Mouse (Mus musculus): ENCODE results near the gene Gtf2a1. TPM values are rescaled to one million over a fixed set of nuclear protein-coding genes. Genes with fewer than 3 reads are reported as not detected.
"Not testable (repeated sequence)": the region's sequence is repeated elsewhere in the genome, so short reads cannot be mapped to it uniquely, and the experiment has no call there.

Gtf2a1 gene
- total RNA-seq (2021) = 10 to 100 TPM; 42.1 to 50.1 TPM
- long read RNA-seq, partial matches to known transcripts = 4 of 4 reads
- long read RNA-seq, other reads (novel, unspliced or antisense) = 0 of 4 reads

DNA sequence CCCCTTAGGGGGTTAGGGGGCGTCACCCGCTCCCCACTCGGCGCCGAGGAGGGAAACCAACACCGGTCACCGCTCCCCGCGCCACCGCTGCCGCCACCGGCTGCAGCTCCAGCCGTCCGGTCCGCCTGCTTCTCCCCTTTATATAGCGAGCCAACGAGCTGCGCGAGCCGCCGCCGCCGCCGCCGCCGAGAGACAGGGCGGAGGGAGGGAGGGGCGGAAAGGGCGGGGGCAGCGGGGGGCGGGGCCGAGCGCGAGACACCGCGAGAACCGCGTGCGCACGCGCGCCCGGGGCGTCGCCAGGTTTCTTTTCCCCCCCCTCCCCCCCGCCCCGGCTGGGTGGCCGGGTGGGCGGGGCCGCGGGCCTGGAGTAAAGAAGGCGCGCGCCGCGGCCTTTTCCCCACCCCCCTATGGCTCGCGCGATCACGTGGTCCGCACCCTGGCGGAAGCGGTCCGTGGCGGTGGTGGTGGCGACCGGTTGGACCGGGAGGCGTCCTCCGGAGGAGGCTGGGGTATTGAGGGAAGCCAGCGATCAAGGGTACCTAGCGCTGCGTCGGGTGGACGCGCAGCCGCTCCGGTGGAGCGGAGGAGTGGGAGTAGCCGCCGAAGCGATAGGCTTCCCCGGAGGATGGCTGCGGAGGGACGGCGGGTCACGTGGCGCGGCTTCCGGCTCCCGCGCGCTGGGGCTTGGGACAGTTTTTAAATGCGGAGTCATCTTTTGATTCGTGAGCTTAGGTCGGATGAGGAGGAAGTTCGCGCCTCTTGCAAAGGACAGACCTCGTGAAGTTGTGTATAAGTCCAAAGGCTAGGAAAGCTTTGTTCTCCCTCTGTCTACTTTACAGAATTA lies at the start of gene Gtf2a1:
Gene Gtf2a1 (minus strand): TSS at position 641 of the 844 bp plus-strand sequence.
- DNase-seq (ENCODE audit: low spot score in 2 of 2) = peak; percentile 94 to 96

DNA sequence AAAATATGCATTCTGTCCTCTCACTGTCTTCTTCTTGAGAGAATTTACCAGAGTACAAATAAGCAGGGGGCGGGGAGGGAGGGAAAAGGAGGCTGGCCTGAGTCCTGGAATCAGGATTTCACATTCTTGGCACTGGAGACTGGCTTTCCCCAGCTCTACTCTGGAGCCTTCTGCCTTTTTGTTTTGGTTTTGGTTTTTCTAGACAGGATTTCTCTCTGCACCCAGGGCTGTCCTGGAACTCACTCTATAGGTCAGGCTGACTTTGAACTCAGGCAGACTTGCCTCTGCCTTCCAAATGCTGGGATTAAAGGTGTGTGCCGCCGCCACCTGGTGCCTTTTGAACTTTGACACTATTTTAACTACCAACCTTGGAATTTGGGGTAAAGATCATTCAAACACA lies 48.1 kb upstream of the Gtf2a1 start:
- DNase-seq (ENCODE audit: low spot score in 2 of 2) = no peak

DNA sequence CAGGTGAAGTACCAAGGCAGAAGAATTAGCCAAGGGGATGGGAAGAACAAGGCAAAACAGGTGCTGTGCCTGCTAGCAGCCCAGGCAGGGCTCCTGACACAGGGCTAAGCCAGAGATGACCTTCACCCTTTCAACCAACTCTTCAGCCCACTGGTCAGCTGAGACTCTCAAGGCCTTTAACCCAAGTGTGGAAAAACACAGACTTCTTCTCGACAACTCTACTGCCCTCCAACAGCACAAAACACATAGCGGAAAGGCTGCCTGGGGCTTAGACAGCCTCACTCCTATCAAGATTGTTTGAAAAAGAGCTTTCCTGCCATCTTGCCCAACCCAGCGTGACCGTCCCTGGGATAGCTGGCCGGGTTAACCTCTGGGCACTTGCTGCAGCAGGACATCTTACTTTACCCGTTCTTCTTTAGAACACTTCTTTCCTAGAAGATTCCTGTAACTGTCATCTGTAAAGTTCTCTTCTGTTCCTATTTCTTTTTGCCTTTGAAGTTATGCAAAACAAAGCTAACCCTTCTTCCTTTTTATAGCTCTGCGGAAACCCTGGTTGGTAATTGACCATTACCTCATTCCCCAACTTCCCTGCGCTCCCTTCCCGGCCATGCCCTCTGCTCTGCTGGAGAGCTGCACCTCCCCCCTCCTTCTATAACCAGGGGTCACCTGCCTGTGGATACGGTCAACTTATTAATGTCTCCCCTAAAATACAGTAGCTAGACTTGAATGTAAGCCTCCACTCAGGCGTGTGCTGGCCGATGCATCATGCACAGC lies 47.0 kb upstream of the Gtf2a1 start:
- no peak for DNase-seq (ENCODE audit: low spot score in 2 of 2)

DNA sequence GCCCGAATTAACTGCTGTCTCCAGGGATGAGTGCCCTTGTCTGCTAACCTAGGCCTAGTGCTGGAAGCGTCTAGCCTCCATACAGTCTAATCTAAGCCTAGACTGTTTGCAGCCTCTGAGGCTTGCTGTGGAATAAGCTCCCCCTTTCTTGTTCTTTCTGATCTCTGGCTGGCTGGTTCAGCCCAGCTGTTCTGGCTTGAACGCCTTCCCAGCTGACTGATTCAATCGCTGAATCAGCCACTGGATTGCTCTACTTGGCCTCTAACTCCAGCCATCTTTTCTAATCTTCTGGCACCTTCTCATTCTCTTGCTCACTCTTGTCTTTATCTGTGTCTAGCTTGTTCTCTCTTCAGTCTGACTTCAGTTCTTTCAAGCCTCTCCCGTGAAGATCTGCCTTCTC lies 36.2 kb upstream of the Gtf2a1 start:
- no peak for DNase-seq (ENCODE audit: low spot score in 2 of 2)

DNA sequence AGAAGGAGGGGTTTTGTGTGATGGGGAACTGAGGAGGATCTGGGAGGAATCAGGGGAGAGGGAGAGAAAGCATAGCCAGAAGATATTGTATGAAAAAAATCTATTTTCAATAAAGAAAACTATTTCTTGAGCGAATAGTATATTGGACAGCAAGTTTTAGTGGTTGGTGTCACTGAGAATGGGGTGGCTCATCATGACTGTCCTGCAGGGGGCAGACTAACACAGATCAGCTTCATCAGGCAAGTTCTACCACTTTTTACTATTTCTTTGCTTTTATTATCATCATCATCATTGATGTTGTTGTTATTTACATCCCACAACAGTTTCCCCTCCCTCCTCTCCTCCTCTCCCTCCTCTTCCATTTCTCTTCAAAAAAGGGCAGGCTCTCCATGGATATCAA lies 34.7 kb upstream of the Gtf2a1 start:
- peak; percentile 34 to 53 for DNase-seq (ENCODE audit: low spot score in 2 of 2)

DNA sequence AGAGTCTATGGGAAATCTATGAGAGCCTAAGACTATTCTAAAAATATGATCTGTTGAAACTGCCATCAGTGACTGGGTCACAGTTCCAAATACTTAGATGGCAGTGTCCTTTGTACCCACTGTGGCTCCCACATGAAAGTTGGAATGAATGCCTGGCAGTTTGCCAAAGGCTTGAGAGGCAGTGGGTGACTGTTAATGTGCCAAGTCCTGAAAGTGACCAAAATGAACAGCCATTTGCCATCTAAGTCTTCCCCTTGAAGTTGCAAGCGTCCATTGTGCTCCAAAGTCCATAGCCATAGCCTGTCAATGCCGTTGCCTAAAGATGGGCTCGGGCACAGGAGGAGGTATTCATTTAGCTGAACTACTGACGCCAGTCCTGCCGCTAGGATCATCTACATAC lies 19.1 kb upstream of the Gtf2a1 start:
- DNase-seq (ENCODE audit: low spot score in 2 of 2) = peak; percentile 32 to 38

DNA sequence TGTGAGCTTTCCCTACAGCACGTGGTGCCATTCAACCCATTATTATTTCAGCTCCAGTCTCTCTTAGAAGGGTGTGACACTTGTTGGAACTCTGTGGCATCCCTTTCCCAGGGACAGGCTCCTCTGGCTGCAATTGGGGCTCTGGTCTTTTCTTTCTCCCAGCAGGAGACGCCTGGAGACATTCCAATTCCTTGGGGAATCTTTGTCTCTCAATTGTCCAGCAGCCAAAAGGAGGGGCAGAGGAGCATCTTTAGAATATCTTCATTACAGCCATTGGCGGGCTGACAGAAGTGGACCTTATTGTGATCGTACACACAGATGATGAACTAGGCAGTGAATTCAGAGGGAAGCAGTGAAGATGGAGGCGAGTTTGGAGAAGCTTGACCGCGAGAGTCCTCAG lies 17.4 kb upstream of the Gtf2a1 start:
- DNase-seq (ENCODE audit: low spot score in 2 of 2) = no peak

DNA sequence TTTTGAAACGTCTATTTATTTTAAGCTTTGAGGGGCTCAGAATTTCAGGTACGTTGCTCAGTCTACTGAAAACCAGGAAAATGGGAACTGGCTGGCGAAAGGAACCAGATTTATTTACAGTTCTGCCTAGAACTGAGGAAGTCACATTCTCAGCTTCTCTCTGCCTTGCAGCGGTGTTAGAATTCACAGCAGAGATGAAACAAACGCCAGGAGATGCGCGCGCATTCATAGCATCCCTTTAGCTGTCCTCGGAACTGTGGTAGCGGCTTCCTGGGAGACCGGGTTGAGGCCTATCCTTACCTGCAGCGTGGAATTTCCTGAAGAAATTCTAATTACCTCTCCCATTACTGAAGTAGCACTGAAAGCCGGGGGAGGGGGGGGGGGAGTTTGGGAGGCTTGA lies 16.4 kb upstream of the Gtf2a1 start:
- DNase-seq (ENCODE audit: low spot score in 2 of 2) = no peak

DNA sequence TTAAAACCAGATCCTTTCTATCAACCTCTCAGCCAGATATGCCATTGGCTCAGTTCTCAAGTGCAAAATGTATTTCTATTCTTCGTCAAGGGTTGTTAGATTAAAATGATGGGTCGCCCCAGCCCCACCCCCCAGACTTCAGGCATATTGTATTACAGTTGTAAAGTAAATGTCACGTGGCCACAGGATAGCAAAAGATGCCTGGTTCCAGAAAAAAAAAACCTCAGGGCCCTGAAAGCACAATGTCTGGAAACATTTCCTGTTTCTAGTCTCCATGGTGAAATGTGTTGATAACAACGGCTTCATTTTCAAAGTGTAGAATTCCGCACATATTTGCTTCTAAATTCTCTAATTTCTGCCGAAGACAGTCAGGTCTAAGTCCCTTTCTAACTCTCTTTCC lies 14.3 kb upstream of the Gtf2a1 start:
- DNase-seq (ENCODE audit: low spot score in 2 of 2) = no peak

DNA sequence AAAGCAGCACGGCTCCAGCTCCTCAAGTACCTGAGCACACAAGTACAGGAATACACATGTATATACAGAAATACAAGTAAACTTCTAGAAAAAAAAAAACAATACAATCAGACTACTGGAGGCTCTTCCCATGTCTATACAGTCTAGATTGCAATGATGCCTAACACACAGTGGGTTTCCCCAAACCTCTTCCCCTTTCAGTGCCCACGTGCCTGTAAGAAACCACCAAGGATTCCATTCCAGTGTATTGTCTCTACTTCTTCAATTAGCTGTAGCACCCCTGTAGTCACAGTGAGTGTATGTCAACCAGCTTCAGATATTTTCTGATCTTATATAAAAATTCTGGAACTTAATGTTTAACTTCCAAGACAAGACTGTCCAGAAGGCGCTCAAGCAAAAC lies 1.8 kb upstream of the Gtf2a1 start:
- no peak for DNase-seq (ENCODE audit: low spot score in 2 of 2)

DNA sequence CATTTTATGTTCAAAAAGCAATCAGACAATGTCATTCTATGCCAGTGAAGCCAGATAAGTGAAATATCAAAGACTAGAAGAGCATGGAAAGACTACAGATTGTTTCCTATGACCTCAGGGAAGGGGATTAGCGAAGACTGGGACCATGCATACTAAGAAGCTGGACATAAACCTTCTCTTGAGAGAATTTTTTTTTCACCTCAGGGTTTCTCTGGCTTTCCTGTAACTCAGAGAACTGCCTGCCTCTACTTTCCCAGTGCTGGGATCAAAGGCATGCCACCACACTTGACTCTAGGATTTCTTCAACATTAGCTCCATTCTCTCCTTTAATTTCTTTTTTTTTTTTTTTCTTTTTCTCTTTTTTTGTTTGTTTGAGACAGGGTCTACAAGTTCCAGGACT lies 904 bp upstream of the Gtf2a1 start:
- no peak for DNase-seq (ENCODE audit: low spot score in 2 of 2)

DNA sequence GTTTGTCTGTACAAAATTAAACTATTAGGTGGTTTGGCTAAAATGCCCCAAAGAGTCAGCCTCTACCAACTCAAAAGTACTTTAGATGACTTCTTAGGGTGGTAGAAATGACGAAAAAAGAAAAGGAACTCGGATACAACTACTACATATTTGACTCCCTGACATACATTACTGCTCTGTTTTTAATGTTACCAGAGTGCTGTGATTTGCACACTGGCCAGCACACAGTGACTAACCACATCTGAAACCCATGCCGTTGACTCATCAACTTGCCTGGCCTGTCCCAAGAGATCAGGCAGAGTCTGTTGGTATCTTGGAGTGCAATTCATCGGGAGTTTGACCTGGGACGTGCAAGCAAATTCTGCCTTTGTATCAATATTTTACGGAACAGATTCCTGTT lies 429 bp upstream of the Gtf2a1 start:
- DNase-seq (ENCODE audit: low spot score in 2 of 2) = no peak

DNA sequence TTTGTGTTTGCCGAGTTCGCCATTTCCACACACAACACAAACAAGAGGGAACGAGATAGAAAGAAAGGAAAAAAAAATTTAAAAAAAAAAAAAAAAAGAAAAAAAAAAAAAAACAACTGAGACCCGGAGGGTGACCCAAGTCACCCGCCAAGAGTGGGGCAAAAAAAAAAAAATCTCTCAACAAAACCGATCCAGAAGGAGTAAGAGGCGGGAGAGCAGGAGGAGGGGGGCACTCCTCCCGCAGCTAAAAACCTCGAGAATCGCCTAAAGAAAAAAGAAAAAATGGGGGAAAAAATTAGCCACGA lies 793 bp downstream of the Gtf2a1 start:
- DNase-seq (ENCODE audit: low spot score in 2 of 2) = no peak

DNA sequence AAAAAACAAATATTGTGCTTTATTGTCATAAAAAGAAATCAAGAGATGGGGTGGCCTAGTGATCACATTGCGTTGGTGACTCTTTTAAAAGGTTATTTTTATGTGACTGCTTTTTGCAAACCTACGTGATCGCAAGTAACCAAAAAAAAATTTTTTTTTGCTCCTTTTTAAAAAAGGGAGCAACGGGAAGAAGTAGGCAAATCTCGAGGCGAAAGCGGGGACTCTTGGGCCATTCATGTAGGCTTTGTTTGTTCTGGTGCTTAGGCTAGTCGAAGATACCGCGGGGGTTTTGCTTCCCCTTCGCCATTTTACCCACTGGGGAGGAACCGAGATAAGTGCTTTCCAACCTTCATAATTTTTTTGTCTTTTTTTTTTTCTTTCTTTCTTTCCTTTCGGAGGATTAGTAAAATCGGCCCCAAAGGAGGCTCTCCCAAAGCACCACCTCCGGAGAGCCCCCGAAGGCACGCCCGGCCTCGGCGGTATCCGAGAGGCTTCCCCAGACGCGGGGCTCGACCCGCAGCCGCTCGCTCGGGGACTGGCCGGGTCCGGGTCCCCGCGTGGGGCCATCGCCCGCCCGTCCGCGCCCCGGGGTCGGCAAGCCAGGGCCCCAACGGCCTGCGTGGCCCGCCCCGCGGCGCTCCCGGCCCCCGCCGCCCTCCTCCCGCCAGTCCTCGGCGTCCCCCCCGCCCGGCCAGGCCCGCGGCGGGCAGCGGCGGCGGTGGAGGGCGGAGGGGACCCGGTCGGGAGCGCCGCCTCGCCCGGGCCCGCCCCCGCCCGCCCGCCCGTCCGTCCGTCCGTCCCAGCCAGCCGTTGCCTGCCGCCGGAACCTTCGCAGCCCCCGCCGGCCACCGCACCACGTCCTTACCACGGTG lies 1.4 kb downstream of the Gtf2a1 start:
- DNase-seq (ENCODE audit: low spot score in 2 of 2) = peak; percentile 49 to 65

DNA sequence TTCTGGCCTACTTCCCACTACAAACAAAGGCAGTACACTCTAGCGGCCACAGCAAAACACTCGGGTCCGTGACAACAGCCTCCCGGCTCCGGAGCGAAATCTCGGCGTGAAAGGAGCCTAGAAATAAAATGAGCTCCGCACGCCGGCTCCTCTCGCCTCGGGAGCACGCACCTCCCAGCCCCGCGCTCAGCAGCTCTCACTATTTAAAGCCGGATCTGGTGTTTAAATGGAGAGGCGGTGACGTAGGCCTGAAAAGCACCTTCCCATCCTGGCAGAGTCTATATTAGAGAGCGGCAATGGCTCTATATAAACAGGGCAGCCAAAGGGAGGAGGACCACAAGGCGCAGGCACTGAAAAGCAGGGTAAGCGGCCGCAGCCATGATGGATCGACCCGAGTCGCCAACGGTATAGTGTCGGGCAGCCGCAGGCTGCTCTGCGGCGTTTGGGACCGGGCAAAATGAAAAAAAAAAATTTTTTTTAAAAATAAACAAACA lies 2.1 kb downstream of the Gtf2a1 start:
- peak; percentile 85 to 88 for DNase-seq (ENCODE audit: low spot score in 2 of 2)

DNA sequence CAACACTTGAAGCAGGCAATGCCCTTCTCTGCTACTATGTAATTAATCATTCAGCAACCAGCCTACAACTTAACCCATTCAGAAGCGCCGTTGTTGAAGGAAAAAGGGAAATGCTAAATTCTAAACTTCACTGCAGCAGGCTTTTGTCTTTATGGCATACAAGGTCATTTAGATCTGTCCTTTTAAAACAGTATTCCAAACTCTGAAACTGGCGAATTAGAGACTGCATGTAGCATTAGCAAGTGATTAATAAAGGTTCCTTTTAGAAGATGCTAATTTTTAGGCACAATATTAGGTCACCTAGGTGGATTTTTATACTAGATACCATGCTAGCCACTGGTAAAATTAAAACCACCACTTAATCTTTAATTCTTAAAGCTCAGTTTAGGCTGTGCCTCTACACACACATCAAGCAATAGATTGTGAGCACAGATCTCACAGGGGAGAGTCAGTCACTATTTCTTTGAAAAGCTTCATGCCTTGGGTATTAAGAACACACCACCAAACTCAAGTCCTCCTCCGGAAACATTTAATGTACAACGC lies 2.7 kb downstream of the Gtf2a1 start:
- no peak for DNase-seq (ENCODE audit: low spot score in 2 of 2)

DNA sequence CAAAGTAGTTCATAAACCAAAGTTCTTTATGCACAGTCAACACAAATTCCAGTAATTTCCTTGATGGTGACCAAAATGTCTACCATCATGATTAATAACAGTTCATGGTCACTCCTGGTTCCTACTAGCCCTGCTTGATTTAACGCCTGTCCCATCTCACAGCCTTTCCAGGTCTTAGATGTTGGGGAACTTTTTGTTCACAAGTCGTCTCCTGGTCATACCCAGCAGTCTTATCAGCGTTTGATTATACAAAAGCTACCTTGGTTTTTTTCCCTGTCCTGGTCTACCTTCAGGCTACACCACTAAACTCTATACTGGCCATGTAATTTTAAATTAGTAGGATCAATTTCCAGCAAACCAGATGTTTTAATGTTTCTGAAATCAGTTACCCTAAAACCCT lies 3.2 kb downstream of the Gtf2a1 start:
- DNase-seq (ENCODE audit: low spot score in 2 of 2) = no peak

DNA sequence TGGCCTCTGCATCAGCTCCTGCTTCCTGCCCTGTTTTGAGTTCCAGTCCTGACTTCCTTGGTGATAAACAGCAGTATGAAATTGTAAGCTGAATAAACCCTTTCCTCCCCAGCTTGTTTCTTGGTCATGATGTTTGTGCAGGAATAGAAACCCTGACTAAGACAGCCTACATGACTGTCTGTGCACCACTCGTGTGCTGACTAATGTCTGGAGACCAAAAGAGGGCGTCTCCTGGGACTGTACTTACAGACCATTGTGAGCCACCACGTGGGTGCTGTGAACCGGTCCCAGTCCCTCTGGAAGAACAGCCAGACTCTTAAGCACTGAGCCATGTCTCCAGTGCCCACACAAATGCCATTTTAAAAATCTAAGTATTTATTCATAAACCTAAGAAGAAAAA lies 4.5 kb downstream of the Gtf2a1 start:
- not testable (repeated sequence) for DNase-seq (ENCODE audit: low spot score in 2 of 2)

DNA sequence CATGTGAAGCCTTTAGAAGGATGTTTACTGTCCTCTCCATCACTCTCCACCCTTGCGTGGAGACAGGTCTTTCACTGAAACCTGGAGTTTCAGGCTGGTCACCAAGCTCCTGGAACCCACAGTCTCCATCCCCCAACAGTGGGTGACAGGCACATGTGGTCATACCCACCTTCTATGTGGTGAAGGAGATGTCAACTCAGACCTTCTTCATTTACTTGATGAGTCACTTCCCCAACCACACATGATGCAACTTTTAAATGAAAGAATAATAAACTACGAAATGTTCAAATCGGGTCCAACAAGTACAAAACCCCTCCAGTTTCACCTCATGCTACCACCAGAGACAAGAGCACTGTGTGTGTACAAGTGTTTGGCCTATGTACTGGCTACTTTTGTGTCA lies 5.1 kb downstream of the Gtf2a1 start:
- no peak for DNase-seq (ENCODE audit: low spot score in 2 of 2)

DNA sequence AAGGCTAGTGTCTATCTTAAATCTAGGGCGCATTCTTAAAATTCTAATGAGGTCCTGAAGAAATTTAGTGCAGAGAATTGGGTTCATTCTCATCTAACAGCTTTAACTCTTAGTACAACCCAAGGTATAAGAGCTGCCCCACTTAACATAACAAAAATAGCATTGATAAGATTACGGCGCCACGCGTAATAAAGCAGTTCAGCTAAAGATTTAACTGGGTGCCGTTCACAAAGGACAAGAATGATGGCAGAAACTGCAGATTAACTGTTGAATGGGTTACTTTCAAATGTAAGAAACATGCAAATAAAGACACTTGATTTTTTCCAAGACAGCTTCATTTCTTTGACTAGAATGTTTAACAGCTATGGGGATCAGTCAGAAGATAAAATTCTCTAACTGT lies 6.9 kb downstream of the Gtf2a1 start:
- DNase-seq (ENCODE audit: low spot score in 2 of 2) = no peak

DNA sequence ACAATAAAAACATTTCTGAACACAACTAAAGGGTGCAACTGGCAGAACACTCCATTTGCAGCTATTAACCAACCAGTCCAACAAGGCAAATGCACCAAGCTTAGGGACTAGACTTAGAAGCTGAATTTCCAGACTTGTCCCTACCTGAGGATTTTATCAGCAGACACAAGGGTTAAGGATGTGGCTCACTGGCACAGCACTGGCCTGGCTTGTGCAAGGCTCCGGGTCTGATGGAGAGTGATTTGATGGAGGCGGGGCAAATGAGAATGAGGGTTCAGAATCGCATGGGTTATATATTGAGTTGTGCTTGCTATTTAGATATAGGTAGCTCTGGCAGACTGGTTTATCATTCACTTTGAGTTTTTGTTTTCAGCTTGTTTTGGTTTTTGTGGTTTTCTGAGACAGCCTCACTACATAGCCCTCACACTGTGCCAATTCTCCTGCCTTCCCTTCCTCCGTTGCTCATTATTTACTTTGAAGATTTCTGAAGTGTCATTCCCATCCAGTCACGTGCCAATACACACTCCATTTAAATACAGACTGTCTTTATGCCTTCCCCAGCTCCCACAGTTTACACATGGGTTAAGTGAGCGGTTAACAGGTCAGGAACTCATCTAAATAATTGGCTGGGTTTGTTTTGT lies 7.8 kb downstream of the Gtf2a1 start:
- no peak for DNase-seq (ENCODE audit: low spot score in 2 of 2)

Measured in layer of hippocampus, postnatal 10 days (tissue).